Mouse (Mus musculus): ENCODE measurements at regions not wholly inside any gene's neighbourhood (a gene's known extent, or its start where the extent isn't known, plus 50 kb on each side); places are given as distances from the start of the nearest gene placed in this dataset.

- WGBS: 82% methylated on average over 3 of the region's 3 CpGs
- Histone ChIP-seq H3K4me1 (ENCODE audit: control insufficient read depth, insufficient read depth, low read length) (peaks cover 38% of the 10 kb centered on the region), H3K9ac (ENCODE audit: low read depth, low read length) (no peak overlapping the region), H3K36me3 (ENCODE audit: control insufficient read depth, insufficient read depth, low read length) (no peaks in the 10 kb centered on the region), H3K27ac (peak overlapping the region; percentile 84), H3K79me2 (replicated peaks; ENCODE audit: control insufficient read depth, insufficient read depth, low read length) (no peaks in the 10 kb centered on the region), H3K27me3 (ENCODE audit: control insufficient read depth, insufficient read depth, low read length) (no peaks in the 10 kb centered on the region), H3K4me3 (no peak overlapping the region)
- DNase-seq: no peak
- no peak for TF ChIP-seq CTCF (IDR thresholded peaks at IDR 0.05)
- no peak for TF ChIP-seq EP300 (IDR thresholded peaks at IDR 0.05; ENCODE audit: insufficient read depth, low read depth, low read length)
- TF ChIP-seq POLR2A (IDR thresholded peaks at IDR 0.05; ENCODE audit: insufficient read depth, low read depth, low read length): no peak
- intact Hi-C loops (cut with DNase I): no loop called here
Measured at GRCm38 (mm10) chr8:126851780-126852179, 93.9 kb downstream of the Tomm20 start.

DNA sequence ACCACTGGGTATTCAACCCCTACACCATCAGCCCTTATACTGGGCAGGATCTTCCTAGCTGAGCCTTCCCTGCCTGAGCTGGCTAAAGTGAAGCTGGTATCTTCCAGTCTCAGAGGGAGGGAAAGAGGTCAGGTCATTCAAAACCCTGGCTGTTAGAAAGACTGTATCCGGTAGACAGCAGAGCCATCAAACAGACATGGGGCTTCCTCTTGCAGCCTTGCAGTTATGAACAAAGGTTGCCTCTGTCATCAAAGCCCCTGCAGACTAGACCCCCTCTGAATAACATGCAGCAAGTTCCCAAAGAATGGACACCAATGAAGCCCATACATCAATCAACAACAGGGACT, 95.5 kb downstream of the Tomm20 start:
- 21% methylated on average over 1 of the region's 1 CpGs for WGBS
- DNase-seq: peak in 1 of 2 experiments; percentile 75
- TF ChIP-seq POLR2A (IDR thresholded peaks at IDR 0.05; ENCODE audit: insufficient read depth, low read depth, low read length) (no peak), CTCF (IDR thresholded peaks at IDR 0.05) (no peak), EP300 (IDR thresholded peaks at IDR 0.05; ENCODE audit: insufficient read depth, low read depth, low read length) (no peak)
- no peaks in the 10 kb centered on the region for H3K79me2 ChIP-seq (replicated peaks; ENCODE audit: control insufficient read depth, insufficient read depth, low read length)
- H3K27ac ChIP-seq: peak overlapping the region; percentile 87
- no peaks in the 10 kb centered on the region for H3K36me3 ChIP-seq (ENCODE audit: control insufficient read depth, insufficient read depth, low read length)
- no peak overlapping the region for H3K9ac ChIP-seq (ENCODE audit: low read depth, low read length)
- H3K4me1 ChIP-seq (ENCODE audit: control insufficient read depth, insufficient read depth, low read length): peaks cover 38% of the 10 kb centered on the region
- no peak overlapping the region for H3K4me3 ChIP-seq
- H3K27me3 ChIP-seq (ENCODE audit: control insufficient read depth, insufficient read depth, low read length): no peaks in the 10 kb centered on the region
- intact Hi-C loops (cut with DNase I): no loop called here

- intact Hi-C loops (cut with DNase I): no loop called here
- H3K36me3 ChIP-seq (ENCODE audit: control insufficient read depth, insufficient read depth, low read length): no peaks in the 10 kb centered on the region
- whole genome bisulfite sequencing: 18% methylated on average over 9 of the region's 9 CpGs
- H3K4me1 ChIP-seq (ENCODE audit: control insufficient read depth, insufficient read depth, low read length): peaks cover 38% of the 10 kb centered on the region
- H3K79me2 ChIP-seq (replicated peaks; ENCODE audit: control insufficient read depth, insufficient read depth, low read length): no peaks in the 10 kb centered on the region
- TF ChIP-seq EP300 (IDR thresholded peaks at IDR 0.05; ENCODE audit: insufficient read depth, low read depth, low read length) (peak; percentile 64), CTCF (IDR thresholded peaks at IDR 0.05) (peak; percentile 52), POLR2A (IDR thresholded peaks at IDR 0.05; ENCODE audit: insufficient read depth, low read depth, low read length) (peak; percentile 44; the same call in 1 of the 2 replicates)
- H3K27ac ChIP-seq: peak overlapping the region; percentile 87
- DNase-seq: peak; percentile 77 to 87
- H3K27me3 ChIP-seq (ENCODE audit: control insufficient read depth, insufficient read depth, low read length): no peaks in the 10 kb centered on the region
- no peak overlapping the region for H3K4me3 ChIP-seq
- H3K9ac ChIP-seq (ENCODE audit: low read depth, low read length): peak overlapping the region; percentile 21; the same call in 1 of the 2 replicates
Measured at GRCm38 (mm10) chr8:126849411-126850188, 96.0 kb downstream of the Tomm20 start.

DNA sequence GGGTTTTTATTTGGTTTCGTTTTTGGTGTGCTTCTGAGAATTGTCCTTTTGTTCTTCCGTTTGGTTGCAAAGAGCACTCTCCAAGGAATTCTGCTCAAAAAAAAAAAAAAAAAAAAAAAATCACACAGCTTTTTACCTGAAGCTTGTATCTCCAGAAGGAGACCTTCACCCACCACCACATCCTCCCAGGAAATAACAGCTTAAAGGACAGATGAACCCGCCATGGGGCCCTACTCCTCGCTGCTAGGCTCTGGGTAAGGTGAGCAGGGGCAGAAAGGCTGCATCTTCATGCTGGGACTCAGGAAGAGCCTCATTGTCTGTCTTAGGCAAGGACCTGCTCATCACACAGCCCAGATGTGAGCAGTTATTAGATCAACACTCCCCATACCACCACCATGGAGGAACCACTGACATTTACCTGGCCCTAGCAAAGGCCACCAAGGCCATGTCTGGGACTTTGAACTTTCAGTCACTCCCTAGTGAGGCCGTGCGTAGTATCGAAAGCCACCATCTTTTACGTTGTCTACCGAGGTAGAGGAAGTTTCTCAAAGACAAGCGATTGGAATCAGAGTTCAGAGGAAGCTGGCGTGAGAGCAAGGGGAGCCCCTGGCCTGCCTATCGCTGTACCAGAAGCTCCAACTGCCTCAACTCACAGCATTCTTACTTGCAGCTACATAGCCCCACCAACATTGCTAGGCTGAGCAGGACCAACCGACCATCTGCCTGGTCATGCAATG, 97.1 kb downstream of the Tomm20 start:
- WGBS: 81% methylated on average over 13 of the region's 13 CpGs
- Histone ChIP-seq H3K27me3 (ENCODE audit: control insufficient read depth, insufficient read depth, low read length) (no peaks in the 10 kb centered on the region), H3K36me3 (ENCODE audit: control insufficient read depth, insufficient read depth, low read length) (no peaks in the 10 kb centered on the region), H3K4me3 (no peak overlapping the region), H3K9ac (ENCODE audit: low read depth, low read length) (no peak overlapping the region), H3K4me1 (ENCODE audit: control insufficient read depth, insufficient read depth, low read length) (peaks cover 38% of the 10 kb centered on the region), H3K27ac (peak overlapping the region; percentile 87), H3K79me2 (replicated peaks; ENCODE audit: control insufficient read depth, insufficient read depth, low read length) (no peaks in the 10 kb centered on the region)
- DNase-seq: no peak
- intact Hi-C loops (cut with DNase I): no loop called here
- no peak for TF ChIP-seq EP300 (IDR thresholded peaks at IDR 0.05; ENCODE audit: insufficient read depth, low read depth, low read length)
- no peak for TF ChIP-seq POLR2A (IDR thresholded peaks at IDR 0.05; ENCODE audit: insufficient read depth, low read depth, low read length)
- no peak for TF ChIP-seq CTCF (IDR thresholded peaks at IDR 0.05)

- Histone ChIP-seq H3K4me3 (no peak overlapping the region), H3K27me3 (ENCODE audit: control insufficient read depth, insufficient read depth, low read length) (no peaks in the 10 kb centered on the region), H3K4me1 (ENCODE audit: control insufficient read depth, insufficient read depth, low read length) (peaks cover 37% of the 10 kb centered on the region), H3K9ac (ENCODE audit: low read depth, low read length) (no peak overlapping the region; the same call in 1 of the 2 replicates), H3K79me2 (replicated peaks; ENCODE audit: control insufficient read depth, insufficient read depth, low read length) (no peaks in the 10 kb centered on the region), H3K36me3 (ENCODE audit: control insufficient read depth, insufficient read depth, low read length) (no peaks in the 10 kb centered on the region), H3K27ac (peak overlapping the region; percentile 87)
- no peak for TF ChIP-seq CTCF (IDR thresholded peaks at IDR 0.05)
- TF ChIP-seq POLR2A (IDR thresholded peaks at IDR 0.05; ENCODE audit: insufficient read depth, low read depth, low read length): no peak
- no peak for TF ChIP-seq EP300 (IDR thresholded peaks at IDR 0.05; ENCODE audit: insufficient read depth, low read depth, low read length)
- DNase-seq: peak in 1 of 2 experiments; percentile 57
- 56% methylated on average over 8 of the region's 8 CpGs for WGBS
- intact Hi-C loops (cut with DNase I): no loop called here
Measured at GRCm38 (mm10) chr8:126847664-126848353, 97.8 kb downstream of the Tomm20 start.

Measured in heart, adult 2 months (tissue).